Mouse (Mus musculus): ENCODE measurements around the gene Dmrt1. TPM values are rescaled to one million over a fixed set of nuclear protein-coding genes. Genes with fewer than 3 reads are reported as not detected.

The Dmrt1 gene
- polyA plus RNA-seq, 1 experiment from 2014 or later, result 0.61 TPM

DNA sequence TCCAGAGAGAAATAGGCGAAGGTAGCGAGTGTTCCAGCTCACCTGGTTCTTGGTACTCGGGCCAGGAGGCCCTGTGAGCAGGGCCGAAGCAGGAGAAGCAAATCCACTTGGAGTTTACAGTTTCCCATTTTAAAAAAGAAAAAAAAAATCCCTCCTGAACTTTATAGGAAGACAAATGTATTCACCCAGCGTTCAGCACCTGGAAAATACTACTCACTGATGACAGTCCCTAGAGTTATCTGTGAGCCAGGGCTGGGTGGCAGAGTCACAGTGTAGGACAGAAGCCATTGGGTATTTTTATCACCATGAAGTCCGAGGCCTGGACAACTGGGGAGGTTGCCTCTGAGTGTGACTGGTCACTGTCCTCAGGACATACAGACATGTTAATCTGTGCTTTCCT is 136.4 kb downstream of the Dmrt1 start:
- Histone ChIP-seq H3K36me3 (ENCODE audit: poor library complexity, severe bottlenecking) (no peaks in the 10 kb centered on the region), H3K9me3 (replicated peaks) (no peaks in the 10 kb centered on the region), H3K4me3 (no peak overlapping the region), H3K4me1 (no peaks in the 10 kb centered on the region), H3K9ac (no peak overlapping the region), H3K4me2 (no peak overlapping the region), H3K27me3 (no peaks in the 10 kb centered on the region), H3K27ac (no peak overlapping the region)
- WGBS, result 92% methylated on average over 6 of the region's 6 CpGs
- ATAC-seq, result no peak

DNA sequence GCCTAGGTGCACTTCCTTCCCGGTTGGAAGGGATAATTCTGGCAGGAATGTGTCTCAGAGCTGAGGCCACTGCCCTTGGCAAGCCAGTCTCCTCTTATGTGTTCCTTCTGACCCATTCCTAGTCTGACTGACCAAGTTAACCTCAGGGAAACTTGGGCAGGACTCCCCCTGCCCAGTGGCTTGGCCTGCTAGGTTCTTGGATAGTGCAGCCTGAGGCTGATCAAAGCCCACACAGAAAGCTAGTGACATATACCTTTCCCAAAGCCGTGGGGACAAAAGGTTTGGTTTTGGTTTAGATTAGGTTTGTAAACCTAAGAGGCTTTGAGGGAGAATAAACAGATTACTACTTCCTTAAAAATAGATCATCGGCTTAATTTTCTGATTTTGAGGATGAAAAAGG is 141.7 kb downstream of the Dmrt1 start:
- H3K4me2 ChIP-seq, result no peak overlapping the region
- H3K36me3 ChIP-seq (ENCODE audit: poor library complexity, severe bottlenecking), result no peaks in the 10 kb centered on the region
- H3K27ac ChIP-seq, result no peak overlapping the region
- H3K9me3 ChIP-seq (replicated peaks), result no peaks in the 10 kb centered on the region
- no peaks in the 10 kb centered on the region for H3K27me3 ChIP-seq
- 84% methylated on average over 3 of the region's 3 CpGs for WGBS
- H3K4me1 ChIP-seq, result no peaks in the 10 kb centered on the region
- no peak overlapping the region for H3K4me3 ChIP-seq
- no peak for ATAC-seq
- no peak overlapping the region for H3K9ac ChIP-seq

DNA sequence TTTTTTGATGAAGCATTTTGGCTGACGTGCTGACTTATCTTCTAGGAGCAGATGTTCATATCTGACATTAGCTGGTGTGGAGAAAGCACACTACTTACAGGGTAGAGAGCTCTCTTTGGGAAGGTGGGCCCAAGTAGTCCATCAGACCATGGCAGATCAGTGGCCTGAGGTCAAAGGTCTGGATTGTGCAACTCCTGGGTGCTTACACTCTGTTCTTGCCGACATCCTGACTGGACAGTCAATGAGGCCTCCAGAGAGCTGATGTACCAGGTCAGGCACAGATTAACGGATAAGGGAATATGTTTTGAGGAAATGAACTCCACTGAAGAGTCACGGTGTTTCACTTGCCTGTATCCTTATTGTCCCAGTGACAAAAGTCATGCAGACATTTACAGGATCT is 143.3 kb downstream of the Dmrt1 start:
- no peaks in the 10 kb centered on the region for H3K27me3 ChIP-seq
- no peak overlapping the region for H3K4me2 ChIP-seq
- ATAC-seq, result no peak
- no peak overlapping the region for H3K4me3 ChIP-seq
- no peaks in the 10 kb centered on the region for H3K9me3 ChIP-seq (replicated peaks)
- H3K36me3 ChIP-seq (ENCODE audit: poor library complexity, severe bottlenecking), result no peaks in the 10 kb centered on the region
- H3K9ac ChIP-seq, result no peak overlapping the region
- no peaks in the 10 kb centered on the region for H3K4me1 ChIP-seq
- H3K27ac ChIP-seq, result no peak overlapping the region
- WGBS, result 82% methylated on average over 4 of the region's 4 CpGs

DNA sequence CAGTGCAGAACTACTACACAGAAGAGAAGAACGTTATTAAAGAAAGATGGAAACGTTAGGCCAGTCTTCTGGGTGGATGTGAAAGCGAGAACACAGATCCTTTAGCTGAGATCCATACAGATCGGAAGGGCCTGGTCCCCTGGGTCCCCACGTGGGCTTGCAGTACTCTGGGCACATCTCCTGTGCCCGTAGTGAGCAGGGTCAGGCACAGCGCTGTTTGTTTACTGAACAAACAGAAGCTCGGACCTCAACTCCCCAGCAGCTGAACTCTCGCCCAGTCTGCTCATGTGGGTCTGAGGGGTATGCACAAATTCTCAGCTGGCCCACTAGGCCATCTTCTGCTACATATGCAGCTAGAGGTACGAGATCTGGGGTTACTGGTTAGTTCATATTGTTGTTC is 145.1 kb downstream of the Dmrt1 start:
- no peaks in the 10 kb centered on the region for H3K27me3 ChIP-seq
- WGBS, result 84% methylated on average over 10 of the region's 10 CpGs

DNA sequence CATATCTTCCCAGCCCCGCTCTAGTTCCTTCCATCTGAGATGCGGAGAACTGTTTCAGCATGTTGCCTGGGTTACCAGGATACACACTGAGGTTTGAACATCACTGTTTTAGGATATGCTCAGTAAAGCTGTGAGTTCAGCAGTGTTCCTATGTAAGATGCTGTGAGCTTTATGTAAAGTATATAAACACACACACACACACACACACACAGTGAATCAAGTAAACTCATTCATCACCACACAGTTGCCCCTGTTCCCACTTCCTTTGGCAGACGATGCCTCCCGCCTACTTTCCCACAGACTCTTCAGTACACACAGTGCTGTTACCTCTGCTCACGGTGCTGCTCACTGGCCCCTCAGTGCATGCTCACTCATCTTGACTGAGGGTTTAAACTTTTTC is 147.1 kb downstream of the Dmrt1 start:
- no peak overlapping the region for H3K27ac ChIP-seq
- H3K27me3 ChIP-seq, result no peaks in the 10 kb centered on the region
- ATAC-seq, result no peak
- H3K4me1 ChIP-seq, result no peaks in the 10 kb centered on the region
- no peak overlapping the region for H3K9ac ChIP-seq
- no peak overlapping the region for H3K4me2 ChIP-seq
- WGBS, result 76% methylated on average over 5 of the region's 5 CpGs
- H3K36me3 ChIP-seq (ENCODE audit: poor library complexity, severe bottlenecking), result no peaks in the 10 kb centered on the region
- no peak overlapping the region for H3K4me3 ChIP-seq
- H3K9me3 ChIP-seq (replicated peaks), result no peaks in the 10 kb centered on the region

More for the DNA sequence above, 145.1 kb downstream of the Dmrt1 start:
- H3K9ac ChIP-seq, result no peak overlapping the region
- no peaks in the 10 kb centered on the region for H3K9me3 ChIP-seq (replicated peaks)
- no peaks in the 10 kb centered on the region for H3K4me1 ChIP-seq
- H3K27ac ChIP-seq, result no peak overlapping the region
- no peaks in the 10 kb centered on the region for H3K36me3 ChIP-seq (ENCODE audit: poor library complexity, severe bottlenecking)
- ATAC-seq, result no peak
- H3K4me3 ChIP-seq, result no peak overlapping the region
- no peak overlapping the region for H3K4me2 ChIP-seq

Other genes starting within 250 kb of the Dmrt1 start
- gene Dmrt3, start 104.7 kb downstream of the Dmrt1 start, polyA plus RNA-seq (2015; fragmentation: Nextera tagmentation; extraction: Ambion mirVana), result 6.7 and 7.8 TPM in 2 replicates
- 0.26 and 0.43 TPM in 2 replicates for gene Dmrt2, start 166.8 kb downstream of the Dmrt1 start, polyA plus RNA-seq (2015; fragmentation: Nextera tagmentation; extraction: Ambion mirVana)

Measured in forebrain, embryonic 13.5 days (tissue).